Mouse (Mus musculus) intestine, embryonic 16.5 days (tissue): Measurements from ENCODE around the gene Dcun1d2. TPM values are rescaled to one million over a fixed set of nuclear protein-coding genes. Genes with fewer than 3 reads are reported as not detected.
A peak's percentile ranks its signal among the peaks of the same experiment; 100 is the strongest.

Source experiments
- ATAC-seq: fragments of 200-750 bp; cut with Nextera tagmentation; 2 replicates; pipeline ENCODE4 v1.8.0; 2017; ENCODE audit warnings: moderate TSS enrichment, moderate library complexity
- H3K27ac ChIP-seq: fragments of 300-500 bp; sonication (generic); 2 replicates; pipeline ENCODE4 v1.5.1; 2014; ENCODE audit warnings: mild to moderate bottlenecking, low read length
- H3K27me3 ChIP-seq: fragments of 300-500 bp; sonication (generic); replicated peaks from 2 replicates; pipeline ENCODE4 v1.6.1; 2014; ENCODE audit warnings: low read length, control low read depth, mixed read lengths; ENCODE audit not compliant: control insufficient read depth, insufficient read depth
- H3K36me3 ChIP-seq: fragments of 300-500 bp; sonication (generic); 2 replicates; pipeline ENCODE4 v1.6.1; 2014; ENCODE audit warnings: low read length, control low read depth; ENCODE audit not compliant: control insufficient read depth, insufficient read depth
- H3K4me1 ChIP-seq: fragments of 300-500 bp; sonication (generic); 2 replicates; pipeline ENCODE4 v1.6.1; 2014; ENCODE audit warnings: low read length, control low read depth, mixed read lengths; ENCODE audit not compliant: control insufficient read depth, insufficient read depth
- H3K4me2 ChIP-seq: fragments of 300-500 bp; sonication (generic); 2 replicates; pipeline ENCODE4 v1.6.1; 2014; ENCODE audit warnings: low read depth, low read length, control low read depth
- H3K4me3 ChIP-seq: fragments of 300-500 bp; sonication (generic); 2 replicates; pipeline ENCODE4 v1.5.1; 2014; ENCODE audit warnings: mild to moderate bottlenecking, low read length
- H3K9ac ChIP-seq: fragments of 300-500 bp; sonication (generic); 2 replicates; pipeline ENCODE4 v1.6.1; 2014; ENCODE audit warnings: low read depth, low read length
- H3K9me3 ChIP-seq: fragments of 300-500 bp; sonication (generic); 2 replicates; pipeline ENCODE4 v1.6.1; 2016; ENCODE audit warnings: low read length, control low read depth; ENCODE audit not compliant: control insufficient read depth
- WGBS: fragments of 180-500 bp; shearing (Covaris S2); extraction: QIAGEN DNeasy Blood & Tissue Kit; methylation state at CpG from one replicate; pipeline ENCODE4 v1.1.7; 2014; 5-methylcytosine and 5-hydroxymethylcytosine counted together
- polyA plus RNA-seq: library from polyadenylated mRNA; unstranded; fragments of >200 nt; fragmentation: Nextera tagmentation; extraction: Ambion mirVana; gene quantifications from 2 replicates; pipeline ENCODE4 v1.2.1, GENCODE M21; 2015

Dcun1d2 gene
- polyA plus RNA-seq, 1 experiment from 2014 or later, result 17.7 TPM

GRCm38 (mm10) chr8:13217986-13218385 lies 69.9 kb downstream of the Dcun1d2 start:
- no peak overlapping the region for H3K9ac ChIP-seq
- no peak overlapping the region for H3K4me2 ChIP-seq
- H3K36me3 ChIP-seq, result no peaks in the 10 kb centered on the region

GRCm38 (mm10) chr8:13217093-13217492 lies 70.8 kb downstream of the Dcun1d2 start:
- Histone ChIP-seq H3K27me3 (no peaks in the 10 kb centered on the region), H3K36me3 (no peaks in the 10 kb centered on the region), H3K4me1 (peaks cover 8% of the 10 kb centered on the region), H3K27ac (no peak overlapping the region), H3K4me3 (no peak overlapping the region), H3K9me3 (no peaks in the 10 kb centered on the region), H3K4me2 (no peak overlapping the region), H3K9ac (no peak overlapping the region)
- WGBS, result 16% methylated on average over 5 of the region's 5 CpGs
- ATAC-seq, result no peak

More at GRCm38 (mm10) chr8:13217986-13218385, 69.9 kb downstream of the Dcun1d2 start:
- Histone ChIP-seq H3K27ac (no peak overlapping the region), H3K4me1 (peaks cover 8% of the 10 kb centered on the region), H3K27me3 (no peaks in the 10 kb centered on the region), H3K4me3 (no peak overlapping the region), H3K9me3 (no peaks in the 10 kb centered on the region)
- ATAC-seq, result no peak

GRCm38 (mm10) chr8:13216386-13216785 lies 71.5 kb downstream of the Dcun1d2 start:
- H3K27me3 ChIP-seq, result no peaks in the 10 kb centered on the region
- no peak overlapping the region for H3K4me2 ChIP-seq
- no peaks in the 10 kb centered on the region for H3K9me3 ChIP-seq
- no peak overlapping the region for H3K9ac ChIP-seq
- H3K36me3 ChIP-seq, result no peaks in the 10 kb centered on the region
- no peak overlapping the region for H3K27ac ChIP-seq
- ATAC-seq, result no peak
- peaks cover 8% of the 10 kb centered on the region for H3K4me1 ChIP-seq
- 61% methylated on average over 8 of the region's 8 CpGs for WGBS
- no peak overlapping the region for H3K4me3 ChIP-seq

- WGBS, result 25% methylated on average over 10 of the region's 10 CpGs
- no peak overlapping the region for H3K9ac ChIP-seq
- ATAC-seq, result peak; percentile 74
Measured at GRCm38 (mm10) chr8:13213479-13214268, 74.3 kb downstream of the Dcun1d2 start.

GRCm38 (mm10) chr8:13209770-13210169 lies 78.2 kb downstream of the Dcun1d2 start:
- no peak overlapping the region for H3K27ac ChIP-seq
- ATAC-seq, result no peak
- H3K4me1 ChIP-seq, result peaks cover 12% of the 10 kb centered on the region
- 65% methylated on average over 1 of the region's 1 CpGs for WGBS
- H3K36me3 ChIP-seq, result no peaks in the 10 kb centered on the region
- H3K9me3 ChIP-seq, result no peaks in the 10 kb centered on the region
- H3K27me3 ChIP-seq, result no peaks in the 10 kb centered on the region
- H3K4me3 ChIP-seq, result no peak overlapping the region
- no peak overlapping the region for H3K9ac ChIP-seq
- no peak overlapping the region for H3K4me2 ChIP-seq

More at GRCm38 (mm10) chr8:13213479-13214268, 74.3 kb downstream of the Dcun1d2 start:
- H3K27ac ChIP-seq, result no peak overlapping the region
- no peak overlapping the region for H3K4me3 ChIP-seq
- H3K4me1 ChIP-seq, result peaks cover 8% of the 10 kb centered on the region
- no peak overlapping the region for H3K4me2 ChIP-seq
- no peaks in the 10 kb centered on the region for H3K27me3 ChIP-seq
- no peaks in the 10 kb centered on the region for H3K9me3 ChIP-seq
- no peaks in the 10 kb centered on the region for H3K36me3 ChIP-seq

- no peaks in the 10 kb centered on the region for H3K27me3 ChIP-seq
- no peaks in the 10 kb centered on the region for H3K9me3 ChIP-seq
- H3K4me1 ChIP-seq, result peaks cover 13% of the 10 kb centered on the region
- H3K9ac ChIP-seq, result no peak overlapping the region
- no peaks in the 10 kb centered on the region for H3K36me3 ChIP-seq
- no peak overlapping the region for H3K27ac ChIP-seq
- no peak overlapping the region for H3K4me3 ChIP-seq
- 35% methylated on average over 6 of the region's 6 CpGs for WGBS
- H3K4me2 ChIP-seq, result no peak overlapping the region
- ATAC-seq, result no peak
Measured at GRCm38 (mm10) chr8:13208627-13209355, 79.1 kb downstream of the Dcun1d2 start.

- no peaks in the 10 kb centered on the region for H3K9me3 ChIP-seq
- WGBS, result 24% methylated on average over 5 of the region's 5 CpGs
- no peaks in the 10 kb centered on the region for H3K36me3 ChIP-seq
- H3K4me2 ChIP-seq, result no peak overlapping the region
- peaks cover 8% of the 10 kb centered on the region for H3K4me1 ChIP-seq
- H3K9ac ChIP-seq, result no peak overlapping the region
- H3K27ac ChIP-seq, result 0 out of 2 replicates have a peak overlapping the region, but pooled peaks have one; percentile 17
- H3K4me3 ChIP-seq, result no peak overlapping the region
- H3K27me3 ChIP-seq, result 0 out of 2 replicates have a peak, but pooled peaks cover 8% of the 10 kb centered on the region
- ATAC-seq, result peak; percentile 26; the same call in 1 of the 2 replicates
Measured at GRCm38 (mm10) chr8:13206290-13206689, 81.6 kb downstream of the Dcun1d2 start.

Other genes with a start within 250 kb of the Dcun1d2 start
- gene Proz, start 227.2 kb downstream of the Dcun1d2 start, polyA plus RNA-seq, result 13.0 and 18.5 TPM in 2 replicates
- 28.7 and 30.2 TPM in 2 replicates for gene Pcid2, start 182.7 kb downstream of the Dcun1d2 start, polyA plus RNA-seq
- gene Cul4a, start 182.5 kb downstream of the Dcun1d2 start, polyA plus RNA-seq, result 81.5 and 84.7 TPM in 2 replicates
- 256 and 550 TPM in 2 replicates for gene Lamp1, start 129.0 kb downstream of the Dcun1d2 start, polyA plus RNA-seq
- gene Grtp1, start 87.5 kb downstream of the Dcun1d2 start, polyA plus RNA-seq, result 71.7 and 75.3 TPM in 2 replicates
- 0.29 and 0.40 TPM in 2 replicates for gene Adprhl1, start 34.0 kb downstream of the Dcun1d2 start, polyA plus RNA-seq
- 28.0 and 32.5 TPM in 2 replicates for gene Tmco3, start 59 bp upstream of the Dcun1d2 start, polyA plus RNA-seq
- 116 and 123 TPM in 2 replicates for gene Tfdp1, start 50.6 kb upstream of the Dcun1d2 start, polyA plus RNA-seq
- gene Atp4b, start 108.7 kb upstream of the Dcun1d2 start, polyA plus RNA-seq, result not detected in 2 replicates
- not detected in 2 replicates for gene Grk1, start 117.0 kb upstream of the Dcun1d2 start, polyA plus RNA-seq
- gene Tmem255b, start 147.1 kb upstream of the Dcun1d2 start, polyA plus RNA-seq, result 3.2 and 3.6 TPM in 2 replicates
- gene Gas6, start 206.4 kb upstream of the Dcun1d2 start, polyA plus RNA-seq, result 55.8 and 60.7 TPM in 2 replicates